Mouse (Mus musculus) ZHBTc4 (cell line): ENCODE measurements at regions not wholly inside any gene's neighbourhood (a gene's known extent, or its start where the extent isn't known, plus 50 kb on each side); places are given as distances from the start of the nearest gene placed in this dataset.

Experiments
- DNase-seq: peaks from one replicate; pipeline ENCODE4 v3.0.0-alpha.2; 2011; ENCODE audit warnings: low read depth, low spot score

GRCm38 (mm10) chr9:68463637-68464304 is 189.8 kb upstream of the Rora start:
- no peak for DNase-seq

DNA sequence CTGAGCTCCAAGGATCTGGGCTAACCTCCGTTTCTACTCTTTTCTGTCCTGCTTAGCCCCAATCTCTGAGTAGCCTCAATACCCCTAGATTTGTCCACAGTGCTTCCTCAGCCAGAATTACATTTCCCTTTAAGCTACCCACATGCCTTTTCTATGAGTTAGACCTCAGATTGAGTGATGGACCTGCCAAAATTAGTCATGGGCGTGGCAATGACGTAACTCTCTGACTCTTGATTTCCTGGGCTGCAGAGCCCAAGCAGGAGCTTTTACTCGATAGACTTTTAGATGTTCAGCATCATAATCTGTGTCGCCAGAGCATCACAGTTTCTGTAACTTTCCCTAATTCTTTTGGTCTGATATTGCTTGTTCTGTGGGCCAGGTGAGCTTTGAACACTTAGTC is 186.9 kb upstream of the Rora start:
- no peak for DNase-seq

- peak; percentile 3 for DNase-seq
Observed at GRCm38 (mm10) chr9:68476391-68476790, 177.2 kb upstream of the Rora start.

DNA sequence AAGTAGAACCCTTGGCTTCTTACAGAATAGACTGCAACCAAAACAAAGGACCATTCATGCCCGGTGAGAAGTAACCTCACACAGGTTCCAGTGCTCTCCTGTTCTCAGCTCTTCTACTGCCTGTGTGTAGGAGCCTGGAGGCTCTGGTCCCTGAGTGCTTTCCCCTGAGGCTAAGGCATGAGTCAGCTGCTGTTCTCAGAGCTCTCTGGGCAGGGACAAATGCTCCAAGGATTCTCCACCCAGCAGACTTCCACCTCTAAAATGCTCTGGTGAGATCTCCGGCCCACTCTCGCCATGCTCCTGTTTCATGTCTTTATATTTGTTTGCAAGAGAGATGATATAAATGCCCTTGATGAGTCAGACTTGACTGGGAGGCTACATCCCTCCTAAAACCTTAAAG is 176.1 kb upstream of the Rora start:
- DNase-seq: peak; percentile 3

- no peak for DNase-seq
Observed at GRCm38 (mm10) chr9:68486646-68487045, 166.9 kb upstream of the Rora start.

DNA sequence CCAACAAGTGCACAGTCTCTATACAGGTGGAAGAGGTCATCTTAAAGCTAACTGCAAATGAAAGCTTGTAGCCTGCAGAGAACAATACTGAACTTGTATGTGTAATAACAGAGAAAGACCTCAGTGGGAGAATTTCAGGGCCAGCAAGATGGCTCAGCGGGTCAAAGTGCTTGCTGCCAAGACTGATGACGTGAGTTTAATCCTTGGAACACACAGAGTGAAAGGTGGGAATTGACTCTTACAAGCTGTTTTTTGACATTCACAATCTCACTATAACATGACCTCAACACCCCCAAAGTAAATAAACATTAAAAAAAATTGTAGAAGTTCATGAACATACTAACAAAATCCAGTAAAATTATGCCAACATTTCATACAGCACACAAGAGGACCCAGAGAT is 162.4 kb upstream of the Rora start:
- DNase-seq: no peak

DNA sequence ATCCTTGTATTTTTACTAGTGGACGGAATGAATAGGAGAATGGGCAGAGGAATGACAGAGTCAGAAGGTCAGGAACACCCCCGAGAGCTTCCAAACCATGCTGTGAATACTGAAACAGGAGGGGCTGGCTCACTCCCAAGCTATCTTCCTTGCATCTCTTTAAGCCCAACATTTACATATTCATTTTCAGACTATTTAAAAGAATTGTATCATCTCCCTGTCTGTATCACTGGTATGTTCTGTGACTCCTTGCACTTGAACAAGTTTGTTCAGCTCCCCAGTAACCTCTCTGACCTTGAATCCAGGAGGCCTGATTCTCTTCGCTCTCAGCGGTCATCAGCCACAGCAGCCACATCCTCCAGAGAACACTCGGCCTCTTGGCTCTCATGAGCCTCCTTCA is 132.4 kb upstream of the Rora start:
- peak; percentile 74 for DNase-seq

- DNase-seq: peak; percentile 29
Observed at GRCm38 (mm10) chr9:68561767-68562552, 91.6 kb upstream of the Rora start.

- DNase-seq: no peak
Observed at GRCm38 (mm10) chr9:68563206-68563605, 90.4 kb upstream of the Rora start.

DNA sequence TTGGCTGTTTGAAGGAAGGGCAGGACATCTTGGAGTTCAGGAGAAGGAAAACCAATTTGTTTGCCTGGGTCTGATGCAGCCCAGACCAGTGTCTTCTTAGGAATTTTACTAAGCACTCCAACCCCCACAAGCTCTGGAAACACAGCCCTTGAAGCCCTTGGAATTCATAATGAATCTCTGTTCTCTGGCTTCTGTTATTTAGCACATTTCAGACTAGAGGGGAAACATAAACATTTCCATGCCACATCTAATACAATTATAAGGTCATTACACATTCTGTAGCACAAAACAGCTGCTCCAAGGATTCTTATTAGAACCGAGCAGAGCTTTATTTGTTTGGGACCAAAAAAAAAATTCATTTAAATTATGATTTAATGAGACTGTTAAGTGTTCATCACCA is 67.8 kb upstream of the Rora start:
- DNase-seq: no peak

- no peak for DNase-seq
Observed at GRCm38 (mm10) chr9:68591023-68591422, 62.6 kb upstream of the Rora start.

- no peak for DNase-seq
Observed at GRCm38 (mm10) chr9:68592976-68593375, 60.6 kb upstream of the Rora start.

DNA sequence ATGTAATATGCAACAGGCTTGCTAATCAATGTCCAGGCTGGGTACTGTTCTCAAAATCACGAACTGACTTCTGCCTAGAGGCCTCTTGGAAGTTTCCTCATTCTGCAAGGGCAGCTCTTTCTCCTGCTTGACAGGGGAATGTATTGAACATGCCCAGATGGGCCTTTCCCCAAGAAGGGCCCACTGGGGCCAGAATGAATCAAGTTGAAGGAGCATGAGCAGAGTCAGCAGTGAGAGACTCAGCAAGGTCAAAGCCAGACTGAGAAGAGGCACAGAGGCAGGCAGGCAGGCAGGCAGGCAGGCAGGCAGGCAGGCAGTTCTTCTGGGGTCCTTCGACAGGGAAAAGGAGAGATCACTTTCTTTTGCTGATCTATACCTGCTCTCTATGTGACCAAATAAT is 59.0 kb upstream of the Rora start:
- no peak for DNase-seq
